Mouse (Mus musculus) left cerebral cortex, adult 8-10 months (tissue): ENCODE results near the gene Fam180a. TPM values are rescaled to one million over a fixed set of nuclear protein-coding genes. Genes with fewer than 3 reads are reported as not detected.
"Not testable (repeated sequence)": the region's sequence is repeated elsewhere in the genome, so short reads cannot be mapped to it uniquely, and the experiment has no call there.

Source experiments
- DNase-seq, 2 experiments: peaks; one replicate each; pipeline ENCODE4 v3.0.0; 2022; ENCODE audit warnings: low spot score in 2 of 2
- total RNA-seq, 4 experiments: library from RNA; stranded (reverse); gene quantifications; 2 replicates each; pipeline ENCODE4 v1.2.4; 2022

Fam180a gene
- 1 to 10 TPM; 2.4 to 3.9 (median 3.0) TPM for total RNA-seq

GRCm38 (mm10) chr6:35326111-35326515, at the start of gene Fam180a:
Gene Fam180a (minus strand): TSS chr6:35326141.
- DNase-seq: peak in 1 of 2 experiments; percentile 47

GRCm38 (mm10) chr6:35374052-35374451, 48.1 kb upstream of the Fam180a start:
- DNase-seq: no peak

GRCm38 (mm10) chr6:35370356-35370755, 44.4 kb upstream of the Fam180a start:
- DNase-seq: no peak

GRCm38 (mm10) chr6:35369578-35370282, 43.8 kb upstream of the Fam180a start:
- not testable (repeated sequence) for DNase-seq

GRCm38 (mm10) chr6:35362596-35362995, 36.7 kb upstream of the Fam180a start:
- no peak for DNase-seq

- no peak for DNase-seq
Observed at GRCm38 (mm10) chr6:35355320-35355719, 29.4 kb upstream of the Fam180a start.

GRCm38 (mm10) chr6:35354622-35354998, 28.7 kb upstream of the Fam180a start:
- DNase-seq: peak in 1 of 2 experiments; percentile 13

GRCm38 (mm10) chr6:35353846-35354621, 28.1 kb upstream of the Fam180a start:
- no peak for DNase-seq

GRCm38 (mm10) chr6:35353416-35353815, 27.5 kb upstream of the Fam180a start:
- no peak for DNase-seq

- DNase-seq: no peak
Observed at GRCm38 (mm10) chr6:35352867-35353266, 26.9 kb upstream of the Fam180a start.

- DNase-seq: no peak
Observed at GRCm38 (mm10) chr6:35351826-35352225, 25.9 kb upstream of the Fam180a start.

- no peak for DNase-seq
Observed at GRCm38 (mm10) chr6:35349784-35350183, 23.8 kb upstream of the Fam180a start.

- no peak for DNase-seq
Observed at GRCm38 (mm10) chr6:35338640-35339039, 12.7 kb upstream of the Fam180a start.

- DNase-seq: no peak
Observed at GRCm38 (mm10) chr6:35337836-35338235, 11.9 kb upstream of the Fam180a start.

- DNase-seq: no peak
Observed at GRCm38 (mm10) chr6:35335452-35335851, 9.5 kb upstream of the Fam180a start.

- DNase-seq: no peak
Observed at GRCm38 (mm10) chr6:35334278-35334677, 8.3 kb upstream of the Fam180a start.

- DNase-seq: no peak
Observed at GRCm38 (mm10) chr6:35333632-35334031, 7.7 kb upstream of the Fam180a start.

- DNase-seq: no peak
Observed at GRCm38 (mm10) chr6:35330834-35331233, 4.9 kb upstream of the Fam180a start.

- no peak for DNase-seq
Observed at GRCm38 (mm10) chr6:35329956-35330355, 4.0 kb upstream of the Fam180a start.

GRCm38 (mm10) chr6:35324306-35324705, 1.6 kb downstream of the Fam180a start:
- DNase-seq: no peak

GRCm38 (mm10) chr6:35323046-35323445, 2.9 kb downstream of the Fam180a start:
- DNase-seq: no peak

GRCm38 (mm10) chr6:35321105-35321504, 4.8 kb downstream of the Fam180a start:
- no peak for DNase-seq

GRCm38 (mm10) chr6:35319850-35320249, 6.1 kb downstream of the Fam180a start:
- DNase-seq: no peak
